Mouse (Mus musculus) heart, embryonic 16.5 days (tissue): ENCODE results near the gene Obsl1. TPM values are rescaled to one million over a fixed set of nuclear protein-coding genes. Genes with fewer than 3 reads are reported as not detected.

Experiments used
- ATAC-seq: fragments of 200-750 bp; cut with Nextera tagmentation; replicated peaks from 2 replicates; pipeline ENCODE4 v1.8.0; 2017; ENCODE audit warnings: moderate number of reproducible peaks; ENCODE audit not compliant: insufficient read depth, low FRiP score; ENCODE audit errors: extremely low read depth
- H3K27ac ChIP-seq: fragments of 300-500 bp; sonication (generic); 2 replicates; pipeline ENCODE4 v1.5.1; 2014; ENCODE audit warnings: mild to moderate bottlenecking, low read length, control low read depth, moderate library complexity
- H3K27me3 ChIP-seq: fragments of 300-500 bp; sonication (generic); 2 replicates; pipeline ENCODE4 v1.6.1; 2014; ENCODE audit warnings: low read length, mixed read lengths; ENCODE audit not compliant: control insufficient read depth, insufficient read depth
- H3K36me3 ChIP-seq: fragments of 300-500 bp; sonication (generic); 2 replicates; pipeline ENCODE4 v1.6.1; 2014; ENCODE audit not compliant: control insufficient read depth, insufficient read depth
- H3K4me1 ChIP-seq: fragments of 300-500 bp; sonication (generic); 2 replicates; pipeline ENCODE4 v1.6.1; 2014; ENCODE audit warnings: low read length, mixed read lengths; ENCODE audit not compliant: control insufficient read depth, insufficient read depth
- H3K4me2 ChIP-seq: fragments of 300-500 bp; sonication (generic); 2 replicates; pipeline ENCODE4 v1.6.1; 2014; ENCODE audit warnings: low read depth, mild to moderate bottlenecking, control low read depth, low read length
- H3K4me3 ChIP-seq: fragments of 300-500 bp; sonication (generic); 2 replicates; pipeline ENCODE4 v1.5.1; 2014; ENCODE audit warnings: mild to moderate bottlenecking, control low read depth, low read length
- H3K9ac ChIP-seq: fragments of 300-500 bp; sonication (generic); 2 replicates; pipeline ENCODE4 v1.6.1; 2014; ENCODE audit warnings: low read length, control low read depth
- H3K9me3 ChIP-seq: fragments of 300-500 bp; sonication (generic); replicated peaks from 2 replicates; pipeline ENCODE4 v1.6.1; 2016; ENCODE audit warnings: low read length; ENCODE audit not compliant: control insufficient read depth
- WGBS: fragments of 180-500 bp; shearing (Covaris S2); extraction: QIAGEN DNeasy Blood & Tissue Kit; methylation state at CpG from one replicate; pipeline ENCODE4 v1.1.7; 2014; 5-methylcytosine and 5-hydroxymethylcytosine counted together
- polyA plus RNA-seq: library from polyadenylated mRNA; unstranded; fragments of >200 nt; fragmentation: Nextera tagmentation; extraction: Ambion mirVana; gene quantifications from 2 replicates; pipeline ENCODE4 v1.2.1, GENCODE M21; 2015

Gene Obsl1
- polyA plus RNA-seq: 83.9 and 94.2 TPM in 2 replicates

DNA sequence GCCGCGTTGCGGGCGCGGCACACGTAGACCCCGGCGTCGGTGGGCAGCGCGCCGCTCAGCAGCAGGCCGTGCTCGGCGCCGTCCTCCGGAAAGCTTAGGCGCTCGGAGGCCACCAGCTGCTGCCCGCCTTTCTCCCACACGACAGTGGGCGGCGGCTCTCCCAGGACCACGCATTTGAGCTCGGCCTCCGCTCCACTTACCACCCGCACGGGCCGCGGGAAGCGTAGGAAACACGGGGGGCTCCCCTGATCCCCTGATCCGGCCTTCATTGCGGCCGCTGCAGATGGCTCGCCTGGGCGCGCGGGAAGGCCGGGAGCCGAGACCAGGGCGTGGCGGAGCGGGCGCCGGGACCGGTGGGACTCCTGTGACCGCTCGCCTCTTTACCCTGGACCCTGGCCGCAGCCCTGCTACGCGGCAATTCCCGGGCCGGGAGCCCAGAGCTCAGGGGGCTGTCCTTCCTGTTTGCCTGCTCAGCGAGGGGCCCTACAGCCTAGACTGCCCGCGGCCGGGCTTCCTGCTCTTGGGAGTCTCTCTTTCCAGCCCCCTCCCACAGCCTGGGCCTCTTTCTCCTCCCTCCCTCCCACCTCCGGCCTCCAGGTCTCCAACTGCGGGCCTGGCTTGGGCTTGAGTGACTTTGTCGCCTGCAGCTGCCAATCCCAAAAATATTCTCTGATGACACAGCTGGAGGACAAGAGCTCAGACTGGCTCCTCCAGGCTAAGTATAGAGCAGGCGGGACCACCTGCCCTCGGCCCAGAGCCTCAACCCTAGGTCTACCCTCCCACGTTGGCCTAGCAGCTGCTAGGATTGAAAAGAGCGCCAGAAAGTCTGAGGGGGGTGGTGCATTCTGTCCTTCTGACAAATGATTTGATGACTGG is at the start of gene Obsl1:
Obsl1 (minus strand) TSS at position 497 of the 876 bp plus-strand sequence.
- peaks cover 51% of the 10 kb centered on the region for H3K4me1 ChIP-seq
- no peaks in the 10 kb centered on the region for H3K9me3 ChIP-seq
- H3K4me2 ChIP-seq: peak within 1 kb of the TSS; percentile 89
- H3K9ac ChIP-seq: peak within 1 kb of the TSS; percentile 99
- H3K27ac ChIP-seq: peak within 1 kb of the TSS; percentile 100
- peak; percentile 93 for ATAC-seq
- under 1% methylated on average over 65 of the region's 65 CpGs for WGBS
- H3K36me3 ChIP-seq: peaks cover 11% of the 10 kb centered on the region
- no peaks in the 10 kb centered on the region for H3K27me3 ChIP-seq
- peak within 1 kb of the TSS; percentile 92 for H3K4me3 ChIP-seq

DNA sequence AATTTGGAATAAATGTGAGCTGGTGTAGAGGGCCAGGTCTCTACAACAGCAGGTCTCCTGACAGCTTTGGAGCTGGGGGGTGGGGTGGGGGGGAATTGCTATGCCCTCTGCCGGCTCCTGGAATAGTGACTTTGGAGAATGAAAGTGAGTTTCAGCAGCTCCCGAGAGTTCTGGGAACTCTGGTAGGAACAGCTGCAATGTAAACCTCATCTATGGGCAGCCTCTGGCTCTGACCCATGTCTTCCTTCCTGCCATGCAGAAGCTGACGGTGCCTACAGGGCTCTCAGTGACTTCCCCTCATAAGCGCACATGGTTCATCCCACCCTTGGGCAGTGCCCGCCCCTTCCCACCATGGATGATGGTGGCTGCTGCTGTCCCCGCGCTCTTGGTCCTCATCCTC is 49.4 kb upstream of the Obsl1 start:
- Histone ChIP-seq H3K4me1 (peaks cover 17% of the 10 kb centered on the region), H3K4me2 (no peak overlapping the region), H3K36me3 (peaks cover 34% of the 10 kb centered on the region), H3K27me3 (no peaks in the 10 kb centered on the region), H3K27ac (no peak overlapping the region), H3K9ac (no peak overlapping the region), H3K4me3 (no peak overlapping the region), H3K9me3 (no peaks in the 10 kb centered on the region)
- ATAC-seq: no peak
- 84% methylated on average over 7 of the region's 7 CpGs for WGBS

DNA sequence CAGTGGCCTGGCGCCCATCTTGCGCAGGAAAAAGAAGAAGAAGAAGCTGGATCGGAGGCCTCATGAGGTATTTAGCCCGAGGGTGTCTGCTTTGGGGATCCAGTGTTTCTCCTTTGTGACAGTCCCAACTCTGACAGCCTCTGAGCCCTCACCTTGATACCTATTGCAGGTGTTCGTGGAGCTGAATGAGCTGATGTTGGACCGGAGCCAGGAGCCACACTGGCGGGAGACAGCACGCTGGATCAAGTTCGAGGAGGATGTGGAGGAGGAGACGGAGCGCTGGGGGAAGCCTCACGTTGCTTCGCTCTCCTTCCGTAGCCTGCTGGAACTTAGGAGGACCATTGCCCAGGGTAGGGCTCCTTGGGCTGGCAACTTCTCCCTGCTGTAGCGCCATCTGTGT is 44.3 kb upstream of the Obsl1 start:
- Histone ChIP-seq H3K4me1 (peaks cover 28% of the 10 kb centered on the region), H3K4me2 (no peak overlapping the region), H3K9me3 (no peaks in the 10 kb centered on the region), H3K27me3 (no peaks in the 10 kb centered on the region), H3K36me3 (peaks cover 31% of the 10 kb centered on the region), H3K9ac (no peak overlapping the region), H3K27ac (no peak overlapping the region), H3K4me3 (no peak overlapping the region)
- no peak for ATAC-seq
- WGBS: 82% methylated on average over 15 of the region's 15 CpGs

DNA sequence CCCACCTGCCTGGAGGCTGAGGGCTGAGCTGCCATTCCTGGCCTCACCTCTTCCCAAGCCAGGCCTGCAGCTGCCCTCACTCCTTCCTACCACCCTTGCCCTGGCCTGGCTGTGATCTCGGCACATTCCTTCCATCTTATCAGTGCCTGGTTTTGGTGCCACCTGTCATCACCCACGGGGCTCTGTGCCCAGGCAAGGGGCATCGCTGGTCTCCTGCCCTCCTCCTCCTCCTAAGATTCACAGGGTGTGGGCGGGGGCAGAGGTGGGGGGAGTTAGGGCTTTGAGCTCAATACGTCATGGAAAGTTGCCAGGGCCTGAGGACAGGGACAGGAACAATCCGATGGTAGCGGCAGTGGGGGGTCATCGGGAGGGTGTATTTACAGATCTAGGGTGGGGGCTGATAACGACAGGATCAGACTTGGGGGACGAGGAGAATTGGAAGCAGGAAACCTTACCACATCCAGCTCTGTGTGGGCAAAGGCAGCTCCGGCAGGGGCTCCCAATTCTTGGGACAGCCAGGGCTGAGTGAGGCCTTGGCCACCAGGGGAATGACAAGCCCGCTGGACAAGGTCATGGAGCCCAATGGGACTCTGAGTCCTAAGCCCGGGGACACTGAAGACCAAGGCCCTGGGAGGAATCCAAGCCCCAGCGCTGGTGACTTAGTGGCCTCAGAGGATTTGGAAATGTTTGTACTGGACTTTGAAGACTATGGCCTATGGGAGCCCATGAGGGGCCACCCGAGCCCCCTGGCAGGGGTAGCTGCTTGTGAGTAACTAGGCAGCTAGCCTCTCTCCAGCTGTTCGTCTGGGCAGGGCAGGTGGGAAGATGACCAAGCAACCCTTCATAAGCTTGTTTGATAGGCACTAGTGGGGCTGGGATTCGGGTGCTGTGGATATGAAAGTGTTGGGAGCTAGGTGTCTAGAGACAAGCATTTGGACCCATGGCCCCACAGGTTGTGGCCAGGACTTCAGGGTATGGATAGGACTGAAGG is 43.3 kb upstream of the Obsl1 start:
- Histone ChIP-seq H3K4me3 (peak overlapping the region; percentile 11; the same call in 1 of the 2 replicates), H3K4me1 (peaks cover 31% of the 10 kb centered on the region), H3K36me3 (peaks cover 24% of the 10 kb centered on the region; the same call in 1 of the 2 replicates), H3K27ac (peak overlapping the region; percentile 80), H3K4me2 (peak overlapping the region; percentile 45), H3K27me3 (no peaks in the 10 kb centered on the region), H3K9me3 (no peaks in the 10 kb centered on the region), H3K9ac (peak overlapping the region; percentile 56)
- WGBS: 56% methylated on average over 17 of the region's 17 CpGs
- peak; percentile 10; the same call in 1 of the 2 replicates for ATAC-seq

DNA sequence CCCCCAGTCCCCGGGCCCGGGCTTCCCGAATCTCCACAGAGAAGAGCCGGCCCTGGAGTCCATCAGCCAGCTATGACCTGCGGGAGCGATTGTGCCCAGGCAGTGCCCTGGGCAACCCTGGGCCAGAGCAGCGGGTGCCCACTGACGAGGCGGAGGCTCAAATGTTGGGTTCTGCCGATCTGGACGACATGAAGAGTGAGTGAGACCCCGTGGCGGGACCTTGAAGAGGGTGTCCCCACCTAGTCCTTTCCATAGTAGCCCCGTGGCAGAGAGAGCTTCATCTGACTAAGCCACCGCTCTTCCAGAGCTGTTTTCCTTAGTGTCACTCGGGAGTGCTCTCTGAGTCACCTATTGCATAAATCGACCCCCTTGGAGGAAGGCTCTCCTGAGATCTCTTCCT is 42.6 kb upstream of the Obsl1 start:
- Histone ChIP-seq H3K4me2 (peak overlapping the region; percentile 45), H3K9ac (peak overlapping the region; percentile 52; the same call in 1 of the 2 replicates)

DNA sequence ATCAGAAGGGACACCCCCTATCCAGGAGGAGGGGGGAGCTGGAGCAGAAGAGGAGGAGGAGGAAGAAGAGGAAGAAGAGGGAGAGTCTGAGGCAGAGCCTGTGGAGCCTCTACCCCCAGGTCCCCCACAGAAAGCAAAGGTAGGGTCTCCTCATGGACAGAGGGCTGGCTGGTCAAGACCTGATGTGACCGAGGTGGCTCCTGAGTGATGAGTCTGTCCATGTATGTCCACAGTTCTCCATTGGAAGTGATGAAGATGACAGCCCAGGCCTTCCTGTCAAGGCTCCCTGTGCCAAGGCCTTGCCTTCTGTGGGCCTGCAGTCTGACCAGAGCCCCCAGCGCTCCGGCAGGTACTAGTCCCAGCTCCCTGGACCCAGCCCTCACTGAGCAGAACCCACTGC is 41.8 kb upstream of the Obsl1 start:
- Histone ChIP-seq H3K9me3 (no peaks in the 10 kb centered on the region), H3K4me2 (no peak overlapping the region), H3K36me3 (peaks cover 20% of the 10 kb centered on the region; the same call in 1 of the 2 replicates), H3K4me1 (peaks cover 31% of the 10 kb centered on the region), H3K4me3 (no peak overlapping the region), H3K9ac (no peak overlapping the region), H3K27ac (0 out of 2 replicates have a peak overlapping the region, but pooled peaks have one; percentile 2), H3K27me3 (no peaks in the 10 kb centered on the region)
- 95% methylated on average over 3 of the region's 3 CpGs for WGBS
- no peak for ATAC-seq

More for the DNA sequence above, 42.6 kb upstream of the Obsl1 start:
- ATAC-seq: no peak
- 83% methylated on average over 17 of the region's 17 CpGs for WGBS
- no peaks in the 10 kb centered on the region for H3K9me3 ChIP-seq
- H3K4me1 ChIP-seq: peaks cover 31% of the 10 kb centered on the region
- no peaks in the 10 kb centered on the region for H3K27me3 ChIP-seq
- peaks cover 20% of the 10 kb centered on the region; the same call in 1 of the 2 replicates for H3K36me3 ChIP-seq
- no peak overlapping the region for H3K4me3 ChIP-seq
- peak overlapping the region; percentile 80 for H3K27ac ChIP-seq

DNA sequence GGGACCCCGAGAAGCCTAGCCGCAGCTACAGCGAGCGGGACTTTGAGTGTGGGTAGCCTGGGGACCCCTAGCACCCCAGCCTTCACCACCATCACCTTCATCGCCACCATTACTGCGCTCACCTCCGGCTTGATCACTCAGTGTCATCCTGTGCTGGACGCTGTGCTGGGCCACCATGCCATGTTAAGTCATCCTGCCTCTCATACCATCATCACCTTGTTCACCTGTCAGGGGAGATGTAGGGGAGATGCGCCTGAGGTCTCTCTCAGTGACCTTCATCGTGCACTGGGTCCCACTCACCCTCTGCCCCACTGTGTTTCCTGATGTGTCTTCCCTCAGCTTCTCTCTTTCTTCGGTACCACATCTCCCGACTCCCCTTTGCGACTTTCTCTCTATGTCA is 41.1 kb upstream of the Obsl1 start:
- no peak for ATAC-seq
- Histone ChIP-seq H3K27me3 (no peaks in the 10 kb centered on the region), H3K27ac (peak overlapping the region; percentile 90; the same call in 1 of the 2 replicates), H3K9ac (peak overlapping the region; percentile 94), H3K36me3 (peaks cover 16% of the 10 kb centered on the region; the same call in 1 of the 2 replicates), H3K4me1 (peaks cover 31% of the 10 kb centered on the region), H3K9me3 (no peaks in the 10 kb centered on the region), H3K4me3 (peak overlapping the region; percentile 81), H3K4me2 (peak overlapping the region; percentile 76)
- 95% methylated on average over 13 of the region's 13 CpGs for WGBS

DNA sequence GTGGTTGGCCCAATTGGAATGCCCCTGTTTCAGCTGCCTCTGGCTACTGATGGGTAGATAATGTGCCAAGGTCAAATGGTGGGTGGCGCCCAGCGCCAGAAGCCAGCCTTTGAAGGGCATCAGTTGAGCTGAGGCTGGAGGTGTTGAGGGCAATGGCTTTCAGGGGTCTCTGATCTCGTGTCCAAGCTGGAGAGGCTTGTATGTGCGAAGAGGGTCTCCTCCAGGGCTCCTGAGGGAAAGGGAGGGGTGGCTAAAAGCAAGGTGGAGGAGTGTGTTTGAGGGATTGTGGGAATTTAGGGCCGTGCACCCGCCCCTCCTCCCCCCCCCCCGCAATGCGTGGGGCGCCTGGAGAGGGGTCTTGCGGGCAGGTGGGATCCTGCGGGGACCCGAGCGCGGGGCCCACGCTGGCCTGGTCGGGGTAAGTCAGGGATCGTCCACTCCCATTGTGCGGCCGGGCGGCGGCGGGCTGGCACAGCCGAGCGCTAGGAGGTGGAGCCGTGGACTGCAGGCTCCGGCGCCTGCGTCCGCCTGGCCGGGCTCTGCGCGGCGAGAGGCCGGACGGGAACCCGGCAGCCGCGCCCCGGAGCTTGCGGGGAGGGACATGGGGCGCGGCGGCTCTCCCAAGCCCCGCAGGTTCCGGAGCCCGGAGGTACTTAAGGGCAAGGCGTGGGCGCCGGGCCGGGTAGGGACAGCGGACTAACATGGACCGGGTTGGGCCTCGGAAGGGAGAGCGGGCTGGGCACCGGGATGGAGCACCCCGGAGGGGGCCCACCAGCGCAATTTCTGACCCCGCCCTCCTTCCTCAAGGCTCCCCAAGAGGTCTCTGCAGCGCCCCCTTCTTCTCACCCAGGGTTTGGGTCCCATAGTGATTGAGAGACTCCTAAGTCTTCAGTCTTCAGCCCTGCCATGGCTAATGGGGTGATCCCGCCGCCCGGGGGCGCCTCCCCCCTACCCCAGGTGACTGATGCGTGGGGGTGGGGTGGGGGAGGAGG is 40.0 kb upstream of the Obsl1 start, which contains the start of gene Slc4a3:
Slc4a3 (plus strand) TSS at position 302 of the 992 bp plus-strand sequence.
- Histone ChIP-seq H3K27ac (peak within 1 kb of the TSS; percentile 90), H3K9me3 (no peaks in the 10 kb centered on the region), H3K27me3 (no peaks in the 10 kb centered on the region), H3K4me3 (peak within 1 kb of the TSS; percentile 81), H3K9ac (peak within 1 kb of the TSS; percentile 94), H3K4me2 (peak within 1 kb of the TSS; percentile 76), H3K36me3 (0 out of 2 replicates have a peak, but pooled peaks cover 7% of the 10 kb centered on the region), H3K4me1 (peaks cover 31% of the 10 kb centered on the region)
- ATAC-seq: peak; percentile 86
- WGBS: 1% methylated on average over 55 of the region's 64 CpGs
